Mouse (Mus musculus): ENCODE data around the gene 2010111I01Rik.
A peak's percentile ranks its signal among the peaks of the same experiment; 100 is the strongest.
"Not testable (repeated sequence)": the region's sequence is repeated elsewhere in the genome, so short reads cannot be mapped to it uniquely, and the experiment has no call there.

The 2010111I01Rik gene

DNA sequence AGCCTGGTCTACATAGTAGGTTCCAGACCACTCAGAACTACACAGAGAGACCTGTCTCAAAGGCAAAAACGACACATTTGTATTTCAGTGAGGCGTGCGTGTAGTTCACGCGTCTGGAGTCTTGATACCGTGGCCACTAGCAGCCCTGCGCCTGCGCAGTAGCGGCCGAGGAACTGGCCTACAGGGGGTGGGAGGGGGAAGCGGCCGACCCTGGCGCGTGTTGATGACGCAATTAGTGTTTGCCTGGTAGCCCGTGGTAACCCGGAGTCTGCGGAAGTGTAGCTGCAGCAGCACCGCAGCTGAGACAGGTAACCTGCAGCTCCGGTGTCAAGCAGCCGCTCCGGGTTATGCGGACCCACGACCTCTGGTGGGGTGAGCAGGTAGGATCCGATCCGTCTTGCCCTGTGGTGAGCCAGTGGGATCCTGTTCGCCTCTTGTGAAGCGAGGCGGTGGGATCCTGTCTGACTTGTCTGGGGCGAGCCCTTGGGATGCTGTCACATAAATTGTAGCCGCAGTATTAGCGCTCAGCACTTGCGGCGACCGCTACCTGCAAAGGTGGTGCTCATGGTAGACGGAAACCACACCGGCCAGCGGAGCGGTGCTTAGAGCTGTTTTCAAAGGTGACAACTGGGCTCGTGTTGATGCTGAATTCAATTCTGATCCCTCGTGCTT lies at the start of gene 2010111I01Rik:
Gene 2010111I01Rik, plus strand, starts transcription at position 254 of the 672 bp plus-strand sequence.
- DNase-seq (ENCODE audit: low spot score), result peak; percentile 98

- no peak for DNase-seq (ENCODE audit: low spot score)
Observed at GRCm38 (mm10) chr13:62916675-62917074, 48.0 kb upstream of the 2010111I01Rik start.

DNA sequence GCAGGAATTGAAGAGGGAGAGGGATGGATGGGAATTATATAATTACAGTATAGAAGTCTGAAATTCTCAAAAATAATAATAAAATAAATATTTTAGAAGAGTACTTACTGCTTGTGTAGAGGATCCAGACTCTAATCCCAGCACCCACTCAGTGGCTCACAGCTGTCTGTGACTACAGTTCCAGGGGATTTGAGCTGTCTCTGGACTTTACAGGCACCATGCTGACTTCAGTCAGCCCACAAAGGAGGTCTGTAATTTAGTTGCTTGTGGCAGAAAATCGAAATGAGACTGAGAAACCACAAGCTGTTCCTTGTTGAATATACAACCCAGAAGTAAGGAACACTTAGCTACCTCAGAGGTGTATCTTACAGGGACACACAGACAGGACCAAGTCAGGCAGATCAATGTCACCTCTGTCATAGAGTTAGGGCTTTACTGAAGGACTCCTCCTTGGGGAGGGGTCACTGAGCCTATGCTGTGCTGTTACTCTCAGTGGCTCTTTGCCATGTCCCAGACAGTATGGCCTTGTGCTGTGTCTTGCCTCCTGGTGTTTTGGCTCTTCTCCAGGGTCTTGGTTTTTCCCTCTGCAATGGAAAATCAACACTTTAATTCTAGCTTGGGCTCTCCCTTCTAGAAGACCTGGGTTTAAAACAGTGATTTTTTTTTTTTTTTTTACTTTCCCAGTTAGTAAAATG lies 47.1 kb upstream of the 2010111I01Rik start:
- no peak for DNase-seq (ENCODE audit: low spot score)

- DNase-seq (ENCODE audit: low spot score), result peak; percentile 54
Observed at GRCm38 (mm10) chr13:62919647-62920341, 44.9 kb upstream of the 2010111I01Rik start.

DNA sequence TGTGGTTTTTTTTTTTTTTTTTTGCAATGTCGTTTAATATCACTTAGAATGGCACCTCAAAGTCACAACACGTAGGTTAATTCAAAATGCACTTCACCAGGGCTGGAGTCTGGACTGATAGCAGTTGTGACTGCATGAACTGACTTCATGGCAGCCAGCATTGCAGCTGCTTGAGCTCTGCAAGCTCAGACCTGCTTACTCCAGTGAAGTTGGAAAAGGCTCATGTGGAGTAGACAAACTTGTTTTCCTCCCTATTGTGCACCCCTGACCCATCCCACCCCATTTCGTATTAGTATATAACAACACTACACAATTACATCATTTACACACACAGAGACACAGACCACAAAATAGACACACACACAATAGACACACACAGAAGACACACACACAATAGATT lies 42.0 kb upstream of the 2010111I01Rik start:
- no peak for DNase-seq (ENCODE audit: low spot score)

DNA sequence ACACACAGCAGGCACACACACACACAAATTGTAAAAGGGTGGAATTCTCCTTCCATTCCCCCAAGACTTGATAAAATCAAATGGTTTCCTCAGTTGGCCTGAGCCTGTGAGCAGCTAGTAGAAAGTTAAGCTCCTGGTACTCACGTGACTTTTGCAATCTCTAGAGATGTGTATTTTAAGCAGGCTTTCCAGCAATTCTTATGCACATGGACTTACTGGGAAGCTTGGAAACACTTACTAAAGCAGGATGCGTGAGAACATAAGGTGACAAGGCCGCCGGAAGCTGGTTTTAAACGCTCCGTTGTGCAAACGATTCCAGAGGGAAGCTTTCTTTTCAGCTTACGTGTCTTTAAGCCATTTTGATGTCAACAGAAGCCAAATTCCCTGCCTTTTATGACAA lies 41.5 kb upstream of the 2010111I01Rik start:
- DNase-seq (ENCODE audit: low spot score), result no peak

DNA sequence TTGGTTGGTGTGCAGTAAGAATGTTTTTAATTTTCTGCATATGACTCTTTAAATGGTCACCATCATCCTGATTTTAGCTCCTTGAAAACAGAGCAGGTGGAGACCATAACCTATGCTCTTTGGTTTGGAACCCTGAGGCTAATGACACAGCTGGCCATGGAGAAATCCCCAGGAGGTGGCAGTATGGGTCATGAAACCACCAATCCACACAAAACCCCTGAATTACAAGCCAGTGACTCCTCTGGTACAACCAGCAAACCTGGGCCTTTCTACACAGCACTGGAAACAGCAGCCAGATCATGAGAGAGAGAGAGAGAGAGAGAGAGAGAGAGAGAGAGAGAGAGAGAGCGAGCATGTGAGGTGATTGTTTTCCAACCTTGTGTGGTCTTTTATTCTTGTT lies 38.2 kb upstream of the 2010111I01Rik start:
- no peak for DNase-seq (ENCODE audit: low spot score)

- DNase-seq (ENCODE audit: low spot score), result no peak
Observed at GRCm38 (mm10) chr13:62927470-62927869, 37.2 kb upstream of the 2010111I01Rik start.

GRCm38 (mm10) chr13:62929144-62929543 lies 35.5 kb upstream of the 2010111I01Rik start:
- not testable (repeated sequence) for DNase-seq (ENCODE audit: low spot score)

- DNase-seq (ENCODE audit: low spot score), result no peak
Observed at GRCm38 (mm10) chr13:62929766-62930389, 34.8 kb upstream of the 2010111I01Rik start.

DNA sequence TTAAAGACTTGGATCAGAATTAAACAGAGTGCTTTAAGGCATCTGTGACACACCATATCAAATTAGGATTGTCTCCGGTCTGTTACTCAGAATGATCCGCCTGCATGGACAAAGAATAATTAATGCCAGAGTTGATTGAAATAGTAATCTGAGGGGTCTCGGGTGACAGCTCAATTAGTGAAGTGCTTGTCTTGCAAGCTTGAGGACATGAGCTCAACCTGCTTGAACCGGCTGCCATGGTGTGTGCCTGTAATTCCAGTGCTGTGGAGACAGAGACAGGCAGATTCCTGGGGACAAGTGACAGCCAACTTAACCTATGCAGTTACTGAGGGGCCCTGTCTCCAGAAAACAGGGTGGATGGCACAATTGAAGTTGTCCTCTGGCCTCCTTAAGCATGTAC lies 32.2 kb upstream of the 2010111I01Rik start:
- no peak for DNase-seq (ENCODE audit: low spot score)

DNA sequence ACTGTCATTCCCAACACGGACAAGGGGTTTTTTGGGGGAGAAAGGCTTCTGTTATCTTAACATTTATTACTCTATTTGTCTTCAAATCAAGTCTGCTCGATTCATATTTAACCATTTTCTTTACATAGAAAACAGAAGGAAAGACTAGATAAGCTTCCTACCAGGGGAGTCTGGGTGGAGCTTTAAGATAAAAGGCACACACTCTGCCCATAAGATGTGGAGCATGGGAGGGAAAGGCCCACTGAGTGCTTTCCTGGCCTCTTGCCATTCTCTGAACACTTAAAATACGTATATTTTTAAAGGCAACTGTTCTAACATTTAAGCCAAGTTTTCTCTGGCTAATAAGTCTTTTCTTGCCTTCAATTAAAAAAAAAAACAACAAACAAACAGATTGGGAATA lies 25.3 kb upstream of the 2010111I01Rik start:
- DNase-seq (ENCODE audit: low spot score), result no peak

DNA sequence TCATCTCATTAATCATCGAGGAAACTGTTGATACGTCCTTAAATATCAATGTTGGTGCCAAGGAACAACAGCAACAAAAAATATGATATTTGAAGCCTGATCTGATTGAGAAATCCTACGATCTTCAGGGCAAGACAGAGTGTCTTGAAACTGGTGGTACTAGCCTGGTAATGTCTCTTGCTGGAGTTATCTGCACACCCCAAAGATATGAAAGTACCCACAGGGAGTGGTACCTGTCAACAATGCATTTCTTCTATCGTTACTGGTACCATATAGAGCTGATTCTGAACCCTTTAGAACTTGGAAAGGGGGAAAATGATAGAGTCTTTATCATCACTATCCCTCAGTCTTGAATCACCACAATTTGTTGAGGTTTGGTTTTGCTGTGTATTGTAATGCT lies 24.9 kb upstream of the 2010111I01Rik start:
- no peak for DNase-seq (ENCODE audit: low spot score)

DNA sequence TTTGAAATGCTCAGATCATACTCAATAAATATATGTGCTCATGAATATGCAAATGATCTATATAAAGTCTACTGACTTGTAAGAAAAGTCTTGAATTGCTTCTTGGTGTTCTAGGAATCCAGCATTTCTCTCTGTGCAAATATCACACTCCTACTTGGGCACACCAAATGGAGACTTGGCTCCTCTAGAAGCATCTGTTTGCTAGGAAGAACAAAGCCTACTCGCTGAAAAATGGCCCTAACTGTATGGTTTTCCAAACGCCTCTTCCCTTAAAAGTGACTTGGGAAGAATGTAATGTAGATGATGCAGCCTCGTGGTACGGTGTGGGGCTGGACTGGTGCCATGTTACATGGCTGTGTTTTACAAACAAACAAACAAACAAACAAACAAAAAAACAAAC lies 24.0 kb upstream of the 2010111I01Rik start:
- no peak for DNase-seq (ENCODE audit: low spot score)

GRCm38 (mm10) chr13:62941341-62942005 lies 23.2 kb upstream of the 2010111I01Rik start:
- DNase-seq (ENCODE audit: low spot score), result no peak

DNA sequence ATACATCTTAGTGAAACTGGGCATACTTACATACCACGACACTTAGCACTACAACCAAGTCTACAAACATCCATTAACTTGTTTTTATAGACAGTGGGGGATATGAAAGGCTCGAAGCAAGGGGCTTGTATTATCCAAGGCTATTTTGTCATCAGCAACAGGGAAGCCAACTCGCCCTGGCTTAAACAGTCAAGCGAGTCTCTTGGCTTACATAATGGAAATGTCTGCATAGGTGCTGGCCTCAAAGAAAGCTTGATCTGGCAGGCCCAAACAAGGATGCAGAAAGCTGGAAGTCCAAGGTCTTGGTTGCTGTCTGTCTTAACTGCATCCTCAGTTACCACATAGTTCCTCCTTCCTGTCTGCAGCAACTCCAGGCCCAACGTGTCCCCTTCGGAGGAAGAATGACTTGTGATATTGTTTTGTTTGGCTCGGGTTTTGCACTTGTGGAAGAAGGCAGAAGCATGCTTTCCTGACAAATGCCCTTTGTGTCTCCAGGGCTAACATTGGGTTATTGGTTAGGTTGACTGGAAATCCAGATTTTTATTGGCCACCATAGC lies 21.3 kb upstream of the 2010111I01Rik start:
- no peak for DNase-seq (ENCODE audit: low spot score)

DNA sequence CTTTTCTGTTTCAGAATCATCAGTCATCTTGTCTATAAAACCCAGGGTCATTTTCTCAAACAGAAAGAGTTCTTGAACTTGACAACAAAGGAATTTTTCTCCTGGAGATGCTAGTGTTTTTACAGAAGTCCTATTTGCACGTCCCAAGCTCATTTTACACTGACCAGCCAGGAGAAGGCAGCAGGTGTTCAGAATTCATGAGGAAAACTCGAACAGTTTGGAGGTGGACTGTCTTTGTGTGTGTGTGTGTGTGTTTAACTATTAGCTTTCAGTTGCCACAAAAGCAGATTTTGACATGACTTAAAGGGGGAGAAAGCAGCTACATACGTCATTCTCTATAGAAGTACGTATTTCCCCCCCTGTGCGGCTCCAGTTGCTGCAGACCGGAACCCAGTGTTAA lies 20.6 kb upstream of the 2010111I01Rik start:
- no peak for DNase-seq (ENCODE audit: low spot score)

- no peak for DNase-seq (ENCODE audit: low spot score)
Observed at GRCm38 (mm10) chr13:62949560-62950188, 15.0 kb upstream of the 2010111I01Rik start.

- no peak for DNase-seq (ENCODE audit: low spot score)
Observed at GRCm38 (mm10) chr13:62951606-62952005, 13.1 kb upstream of the 2010111I01Rik start.

DNA sequence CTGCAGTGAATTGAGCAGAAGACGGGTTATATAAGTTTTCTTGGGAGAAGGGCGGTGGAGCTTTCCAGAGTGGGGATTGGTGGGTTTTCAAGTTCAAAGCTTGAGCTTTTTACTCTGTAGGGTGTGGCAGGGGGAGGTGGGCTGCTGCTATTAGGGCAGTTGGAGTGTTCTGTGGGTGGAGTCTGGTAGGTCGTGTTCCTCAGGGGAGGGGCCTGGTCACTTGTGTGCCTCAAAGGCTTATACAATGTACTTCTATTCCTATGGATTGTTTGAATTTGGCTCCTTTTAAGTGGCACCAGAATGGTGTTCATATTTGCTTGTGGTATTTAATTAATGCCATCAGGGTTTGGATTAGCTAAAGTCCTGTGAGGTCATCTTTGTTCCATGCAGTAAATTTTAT lies 12.6 kb upstream of the 2010111I01Rik start:
- no peak for DNase-seq (ENCODE audit: low spot score)

DNA sequence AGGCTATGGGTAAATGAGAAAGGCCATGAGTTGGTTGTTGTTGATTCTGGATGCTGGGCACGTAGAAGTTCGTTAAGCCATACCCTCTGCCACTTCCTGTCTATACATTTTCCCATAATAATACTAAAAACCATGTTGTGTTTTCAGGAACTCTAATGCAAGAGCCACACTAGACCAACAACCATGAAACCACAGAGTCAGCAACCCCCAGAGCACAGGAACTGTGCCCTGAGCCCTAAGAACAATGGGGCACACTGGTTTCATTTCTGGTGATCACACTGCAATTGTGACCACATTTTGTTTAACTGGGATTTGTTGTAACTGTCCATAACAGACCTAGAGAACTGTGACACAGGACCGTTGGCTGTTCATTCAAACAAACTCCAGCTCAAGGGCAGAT lies 12.1 kb upstream of the 2010111I01Rik start:
- DNase-seq (ENCODE audit: low spot score), result no peak

Data from T-cell, adult 2 months (primary cell).